Mouse (Mus musculus) cerebellum, postnatal 10 days (tissue): ENCODE results near the gene Cfap299.

Experiments
- DNase-seq, 2 experiments: peaks; one replicate each; pipeline ENCODE4 v3.0.0; 2021; ENCODE audit warnings: mixed read lengths in 2 of 2

The Cfap299 gene

GRCm38 (mm10) chr5:98688254-98688653 lies 359.1 kb downstream of the Cfap299 start:
- DNase-seq, result no peak

DNA sequence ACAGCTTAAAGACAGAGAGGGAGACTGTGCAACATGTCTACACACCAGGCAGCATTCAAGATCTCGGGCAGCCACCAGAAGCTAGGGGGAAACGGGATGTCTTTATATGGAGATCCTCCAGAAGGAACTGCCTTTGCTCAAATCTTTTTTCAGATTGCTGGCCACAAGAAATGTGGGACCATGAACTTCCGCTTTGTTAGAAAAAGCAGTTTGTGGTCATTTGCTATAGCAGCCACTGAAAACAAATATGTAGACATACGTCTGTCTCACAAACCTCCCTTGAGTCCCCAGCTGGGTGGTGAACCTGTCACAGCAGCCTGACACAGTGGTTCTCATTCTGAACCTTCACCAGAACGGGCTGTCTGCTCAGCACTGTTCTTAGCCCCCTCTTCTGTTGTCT lies 363.0 kb downstream of the Cfap299 start:
- no peak for DNase-seq

DNA sequence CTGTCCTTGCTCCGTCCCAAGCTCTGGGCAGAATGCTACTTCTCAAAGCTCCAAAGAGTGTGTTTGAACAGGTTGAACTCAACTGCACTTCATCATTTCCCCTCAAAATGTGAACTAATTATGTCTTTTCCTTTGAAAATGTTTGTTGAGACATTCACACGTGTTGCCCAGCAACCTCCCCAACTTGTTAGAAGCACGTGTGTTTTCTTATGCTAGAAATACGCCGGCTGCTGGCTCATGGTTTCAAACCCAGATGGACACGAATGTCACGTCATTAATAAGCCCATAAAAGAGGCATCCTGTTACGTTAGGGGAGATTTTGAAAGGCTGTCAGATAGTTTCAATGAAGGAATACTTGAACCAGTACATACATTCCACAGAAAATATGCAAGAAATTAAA lies 367.2 kb downstream of the Cfap299 start:
- DNase-seq, result no peak

DNA sequence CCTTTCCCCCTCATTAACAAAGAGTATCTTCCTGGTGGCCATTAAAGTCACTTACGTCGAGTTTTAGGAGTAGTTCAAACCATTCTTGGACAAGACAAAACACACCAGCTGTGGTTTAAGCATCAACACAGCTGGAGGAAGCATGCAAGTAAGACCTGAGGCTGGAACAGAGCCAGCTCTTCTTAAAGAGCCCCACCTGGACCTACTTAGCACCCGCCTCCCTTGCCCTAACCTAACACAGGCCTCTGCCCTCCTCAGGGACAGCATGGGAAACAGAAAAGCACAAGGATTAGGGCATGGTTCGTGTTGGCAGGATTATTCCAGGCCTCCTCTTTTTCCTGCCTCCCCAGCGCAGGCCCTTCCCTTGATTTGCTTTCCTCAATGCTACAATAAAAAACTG lies 374.9 kb downstream of the Cfap299 start:
- no peak for DNase-seq

DNA sequence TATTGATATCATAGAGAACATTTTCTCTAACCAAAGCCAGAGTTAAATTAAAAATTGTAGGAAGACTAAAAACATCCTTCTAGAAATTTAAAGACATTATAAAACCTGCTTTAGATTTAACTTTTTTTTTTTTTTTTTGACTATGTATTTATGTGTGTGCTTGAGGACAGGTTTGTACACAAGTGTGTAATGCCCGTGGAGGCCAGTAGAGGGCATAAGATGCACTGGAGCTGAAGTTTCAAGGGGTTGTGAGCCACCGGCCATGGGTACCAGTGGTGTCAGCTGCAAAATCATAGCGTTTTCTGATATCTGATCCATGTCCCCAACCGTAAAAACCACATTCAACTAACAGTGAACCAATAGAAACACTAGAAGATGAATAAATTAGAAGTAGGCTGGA lies 377.5 kb downstream of the Cfap299 start:
- DNase-seq, result peak; percentile 19

DNA sequence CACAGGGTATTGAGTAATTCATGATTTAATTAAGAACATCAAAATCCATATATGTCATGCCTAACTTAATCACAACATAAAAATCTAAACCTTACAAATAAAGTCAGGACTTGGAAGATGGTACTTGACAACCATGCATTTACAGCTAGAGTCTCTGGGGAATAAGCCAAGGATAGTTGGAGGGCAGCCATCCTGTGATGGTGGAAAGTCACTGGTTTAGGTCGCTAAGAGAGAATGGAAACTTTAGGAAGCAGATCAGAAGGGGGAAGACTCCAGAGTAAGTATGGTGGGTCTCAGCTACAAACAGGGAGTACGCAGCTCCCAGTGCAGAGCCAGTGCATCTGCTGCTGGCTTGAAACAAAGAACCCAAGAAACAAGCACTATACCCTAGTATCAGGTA lies 386.3 kb downstream of the Cfap299 start:
- DNase-seq, result peak in 1 of 2 experiments; percentile 6

- DNase-seq, result peak in 1 of 2 experiments; percentile 3
Observed at GRCm38 (mm10) chr5:98732157-98733009, 403.3 kb downstream of the Cfap299 start.

DNA sequence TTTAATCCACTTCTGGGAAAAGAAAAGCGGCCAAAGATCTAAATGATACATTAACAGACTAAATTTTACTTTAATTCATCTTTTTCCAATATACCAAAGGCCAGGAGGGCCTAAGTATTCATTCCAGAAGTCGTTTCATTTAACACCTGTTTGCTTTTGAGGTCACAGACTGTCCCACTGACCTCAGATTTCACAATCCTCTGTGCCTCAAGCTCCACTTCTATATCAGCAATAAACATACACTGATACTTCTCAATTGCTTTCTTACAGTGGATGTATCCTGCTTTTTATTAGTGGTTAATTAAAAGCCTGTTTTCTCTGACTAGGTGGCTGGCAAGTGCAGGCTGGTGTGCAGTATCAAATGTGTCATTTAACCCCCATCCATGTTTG lies 403.9 kb downstream of the Cfap299 start:
- DNase-seq, result no peak

DNA sequence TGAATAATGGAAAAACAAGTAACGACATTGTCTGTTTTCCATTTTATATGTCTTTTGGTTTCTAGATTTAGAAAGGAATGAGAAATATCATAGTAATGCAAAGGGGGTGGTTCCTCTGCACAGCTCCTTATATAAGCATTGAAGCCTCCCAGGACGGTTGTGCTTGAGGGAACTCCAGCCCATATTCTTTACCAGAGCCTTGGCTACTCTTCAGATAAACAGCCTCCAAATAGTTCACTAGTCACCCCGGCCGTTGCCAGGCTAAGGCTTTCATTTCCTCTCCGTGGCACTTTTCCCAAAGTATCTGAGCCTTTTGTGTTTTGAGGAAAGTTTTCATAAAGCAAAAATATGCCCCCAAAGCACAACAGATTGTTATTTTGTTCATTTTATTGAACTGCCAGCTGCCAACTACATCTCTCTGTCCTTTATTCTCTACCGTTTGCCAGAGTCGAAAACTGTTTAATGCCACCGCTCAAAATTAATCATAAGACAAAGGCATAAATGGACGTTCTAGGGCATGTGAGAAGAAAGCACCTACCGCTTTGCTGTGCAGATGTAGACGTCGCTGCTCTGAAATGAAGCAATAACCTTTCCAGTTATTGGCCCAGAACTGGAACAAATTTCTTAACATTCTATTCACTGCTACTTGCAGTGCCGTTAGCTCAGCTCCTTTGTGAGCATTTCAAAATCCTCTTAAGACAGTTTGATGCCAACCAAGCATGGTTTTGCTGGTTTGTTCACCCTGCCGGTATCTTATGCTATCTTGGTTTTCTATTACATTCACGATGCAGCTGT lies 433.0 kb downstream of the Cfap299 start:
- peak in 1 of 2 experiments; percentile 3 for DNase-seq

DNA sequence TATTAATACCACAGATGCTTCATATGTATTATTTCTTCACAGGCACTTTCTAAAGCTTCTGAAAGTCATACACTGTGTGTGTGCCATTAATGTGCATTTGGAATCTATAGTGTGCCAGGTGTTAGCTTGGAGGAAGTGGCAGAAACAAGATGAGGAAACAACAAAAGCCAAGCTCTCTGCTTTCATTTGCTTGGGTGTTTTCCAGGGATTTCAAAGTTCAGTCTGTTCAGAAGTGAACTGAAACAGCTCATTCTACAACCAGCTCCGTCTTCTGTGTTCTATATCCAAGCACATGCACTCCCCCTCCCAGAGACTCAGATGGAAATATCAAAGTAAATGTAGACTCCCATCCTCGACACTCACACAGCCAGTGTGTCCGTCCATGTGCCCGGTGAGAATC lies 449.5 kb downstream of the Cfap299 start:
- no peak for DNase-seq

GRCm38 (mm10) chr5:98782066-98782465 lies 453.0 kb downstream of the Cfap299 start:
- DNase-seq, result no peak

DNA sequence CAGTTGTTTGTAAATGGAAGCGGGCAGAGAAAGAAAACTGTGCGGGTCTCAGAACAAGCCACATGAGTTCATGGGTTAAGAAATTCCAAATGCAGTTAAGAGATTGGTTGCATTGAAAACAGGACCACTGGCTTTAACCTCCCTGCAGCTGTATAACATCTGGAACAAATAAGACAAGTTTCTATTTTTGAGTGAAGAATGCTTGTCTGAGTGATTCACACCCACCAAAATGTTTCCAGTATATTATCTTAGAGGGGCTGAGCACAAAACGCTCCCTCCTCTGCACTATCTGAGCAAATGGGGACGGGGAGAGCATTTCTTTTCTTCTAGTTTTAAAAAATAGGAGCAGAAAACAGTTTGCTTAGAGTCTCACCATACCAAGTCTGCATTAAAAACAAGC lies 458.6 kb downstream of the Cfap299 start:
- no peak for DNase-seq

DNA sequence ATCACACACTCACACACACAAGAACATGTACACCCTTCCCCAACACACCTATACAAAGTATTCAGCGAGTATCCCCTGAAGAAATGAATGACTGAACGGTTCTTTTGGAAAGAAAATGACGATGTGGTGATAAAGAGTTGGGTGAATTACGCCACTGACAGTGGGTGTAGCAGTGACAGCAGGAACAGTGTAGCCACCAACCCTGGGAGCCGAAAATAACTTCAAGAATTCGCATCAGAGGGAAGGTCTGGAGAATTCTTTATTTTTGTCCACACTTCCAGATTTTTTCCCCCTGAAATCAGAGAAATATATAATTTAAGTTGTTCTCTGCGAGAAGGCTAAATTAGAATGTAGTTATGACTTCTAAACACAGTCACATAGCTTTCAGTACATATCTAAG lies 459.5 kb downstream of the Cfap299 start:
- no peak for DNase-seq

- peak; percentile 9 to 26 for DNase-seq
Observed at GRCm38 (mm10) chr5:98790894-98791607, 461.9 kb downstream of the Cfap299 start.

DNA sequence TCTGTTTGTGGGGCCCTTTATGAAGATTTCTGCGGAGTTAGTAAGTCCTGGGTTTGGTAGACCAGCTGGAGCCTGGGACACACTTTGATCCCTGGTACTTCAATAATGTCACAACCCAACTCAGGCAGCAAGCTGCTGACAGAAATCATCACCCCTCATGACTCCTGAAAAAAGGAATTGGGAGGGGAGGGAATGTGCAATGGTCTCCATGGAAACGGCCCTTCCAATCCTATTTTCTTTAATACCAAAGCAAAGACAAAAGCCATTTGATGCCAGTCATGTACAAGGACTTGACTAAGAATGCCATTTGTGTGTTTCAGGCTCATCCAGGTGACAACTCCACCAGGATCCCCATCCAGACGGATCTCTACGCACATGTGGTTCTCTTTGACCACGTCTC lies 472.4 kb downstream of the Cfap299 start:
- DNase-seq, result no peak

- peak; percentile 74 to 81 for DNase-seq
Observed at GRCm38 (mm10) chr5:98804761-98805160, 475.7 kb downstream of the Cfap299 start.

DNA sequence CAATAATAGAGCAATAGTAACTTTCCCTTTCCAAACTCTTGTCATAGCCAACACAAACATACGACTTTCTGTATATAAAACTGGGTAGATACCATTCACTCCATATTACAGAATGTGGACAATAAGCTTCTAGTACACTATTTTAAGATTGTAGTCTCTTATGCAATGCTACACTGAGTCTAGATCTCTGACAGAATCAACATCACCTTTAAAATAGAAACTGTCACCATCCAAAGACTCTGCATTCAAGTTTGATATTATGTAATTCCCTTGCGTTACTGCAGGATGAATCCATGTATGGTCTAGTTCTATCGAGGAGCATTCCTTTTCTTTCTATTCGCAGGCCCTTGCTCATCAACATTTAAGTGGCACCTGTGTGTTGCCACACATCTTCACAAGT lies 477.4 kb downstream of the Cfap299 start:
- no peak for DNase-seq

DNA sequence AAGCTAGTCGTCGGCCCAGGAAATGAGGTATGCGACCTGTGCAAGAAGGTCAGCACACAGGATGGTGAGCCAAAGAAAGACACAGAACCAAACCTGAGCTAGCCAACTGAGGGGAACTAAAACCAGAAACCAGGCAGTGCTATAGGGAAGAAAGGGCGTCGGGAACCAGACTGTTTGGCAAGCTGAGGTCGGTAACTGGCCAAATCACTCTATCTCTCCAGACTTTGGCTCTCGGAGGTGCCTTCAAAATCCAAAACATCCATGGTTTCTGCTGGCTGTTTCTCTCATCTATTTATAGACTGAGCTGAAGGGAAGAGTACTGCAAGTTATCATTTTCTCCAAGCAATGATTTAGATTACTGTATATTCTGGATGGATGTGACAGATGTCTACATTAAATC lies 477.9 kb downstream of the Cfap299 start:
- peak; percentile 64 to 65 for DNase-seq

- no peak for DNase-seq
Observed at GRCm38 (mm10) chr5:98807953-98808352, 478.8 kb downstream of the Cfap299 start.

GRCm38 (mm10) chr5:98812380-98812779 lies 483.3 kb downstream of the Cfap299 start:
- DNase-seq, result no peak

- no peak for DNase-seq
Observed at GRCm38 (mm10) chr5:98815269-98815668, 486.2 kb downstream of the Cfap299 start.

GRCm38 (mm10) chr5:98833760-98834159 lies 504.7 kb downstream of the Cfap299 start:
- no peak for DNase-seq

- DNase-seq, result no peak
Observed at GRCm38 (mm10) chr5:98834300-98834699, 505.2 kb downstream of the Cfap299 start.
